Mouse (Mus musculus): ENCODE measurements around the gene Cpsf4l. TPM values are rescaled to one million over a fixed set of nuclear protein-coding genes. Genes with fewer than 3 reads are reported as not detected.

The Cpsf4l gene
- polyA plus RNA-seq, 1 experiment from 2014 or later: 0.57 TPM

GRCm38 (mm10) chr11:113648690-113649352 is 61.0 kb downstream of the Cpsf4l start, which contains the start of gene Cog1:
Cog1 (plus strand) TSS chr11:113649169.
- DNase-seq (ENCODE audit: low spot score, missing footprints) (peak; percentile 90), ATAC-seq (ENCODE audit: low FRiP score) (no peak; the same call in 1 of the 2 replicates)
- Histone ChIP-seq H3K27me3 (ENCODE audit: control insufficient read depth, insufficient read depth, low read length) (no peaks in the 10 kb centered on the region; the same call in 1 of the 2 replicates), H3K27ac (ENCODE audit: low read depth, low read length) (peak within 1 kb of the TSS; percentile 87), H3K36me3 (ENCODE audit: control insufficient read depth, insufficient read depth, low read length) (peaks cover 5% of the 10 kb centered on the region; the same call in 1 of the 2 replicates), H3K9me3 (ENCODE audit: control insufficient read depth, low read length) (no peaks in the 10 kb centered on the region), H3K4me1 (ENCODE audit: control insufficient read depth, insufficient read depth, low read length) (peaks cover 13% of the 10 kb centered on the region; the same call in 1 of the 2 replicates), H3K4me3 (ENCODE audit: low read depth, low read length) (peak within 1 kb of the TSS; percentile 94), H3K9ac (ENCODE audit: low read length) (peak within 1 kb of the TSS; percentile 96), H3K4me2 (peak within 1 kb of the TSS; percentile 69)
- WGBS: 38% methylated on average over 26 of the region's 26 CpGs

Other genes with a start within 250 kb of the Cpsf4l start
- 12.4 and 12.6 TPM in 2 replicates for gene Sstr2, start 90.7 kb downstream of the Cpsf4l start, polyA plus RNA-seq (2014; fragmentation: Nextera tagmentation; extraction: Ambion mirVana)
- 30.0 and 30.1 TPM in 2 replicates for gene Cog1, start 60.8 kb downstream of the Cpsf4l start, polyA plus RNA-seq (2014; fragmentation: Nextera tagmentation; extraction: Ambion mirVana)
- 17.7 and 17.8 TPM in 2 replicates for gene Slc39a11, start 59.9 kb downstream of the Cpsf4l start, polyA plus RNA-seq (2014; fragmentation: Nextera tagmentation; extraction: Ambion mirVana)
- gene Fam104a, start 25.9 kb downstream of the Cpsf4l start, polyA plus RNA-seq (2014; fragmentation: Nextera tagmentation; extraction: Ambion mirVana): 50.9 and 54.6 TPM in 2 replicates
- 23.3 and 23.4 TPM in 2 replicates for gene D11Wsu47e, start 25.6 kb downstream of the Cpsf4l start, polyA plus RNA-seq (2014; fragmentation: Nextera tagmentation; extraction: Ambion mirVana)
- gene Cdc42ep4, start 41.9 kb upstream of the Cpsf4l start, polyA plus RNA-seq (2014; fragmentation: Nextera tagmentation; extraction: Ambion mirVana): 54.6 and 60.4 TPM in 2 replicates

All from midbrain, embryonic 11.5 days (tissue).